Mouse (Mus musculus): ENCODE results near the gene Gtpbp1. TPM values are rescaled to one million over a fixed set of nuclear protein-coding genes. Genes with fewer than 3 reads are reported as not detected.
A peak's percentile ranks its signal among the peaks of the same experiment; 100 is the strongest.

The Gtpbp1 gene
- total RNA-seq, 4 experiments from 2014 or later = 27.2 to 43.1 (median 32.1) TPM

DNA sequence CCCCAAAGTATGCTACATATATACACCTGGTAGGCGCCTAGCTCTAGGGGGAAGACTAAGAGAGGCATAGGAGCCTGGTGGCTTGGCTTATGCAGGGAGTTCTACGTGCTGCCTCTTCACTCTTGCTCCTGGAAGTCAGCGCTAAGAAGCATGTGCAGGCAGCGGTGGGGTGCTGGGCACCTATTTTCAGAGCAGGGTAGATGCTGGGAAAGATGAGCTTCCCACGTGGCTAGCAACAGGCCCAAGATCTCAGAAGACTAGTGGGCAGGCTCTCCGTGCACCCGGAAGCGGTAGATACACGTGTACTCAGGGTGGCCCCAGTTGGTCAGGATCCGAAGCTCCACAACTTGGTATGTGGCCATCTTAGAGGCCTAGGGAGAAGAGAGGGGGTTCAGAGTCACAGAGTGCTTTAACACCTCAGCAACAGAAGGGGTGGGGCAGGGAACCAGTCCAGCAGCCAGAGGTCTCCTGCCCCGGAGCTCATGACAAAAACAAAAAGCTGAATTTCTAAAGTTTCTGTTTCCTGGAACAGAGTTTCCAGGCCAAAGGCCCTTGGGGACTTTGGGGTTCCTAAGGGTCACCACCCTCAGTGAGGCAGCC is 34.6 kb downstream of the Gtpbp1 start:
- DNase-seq = no peak

DNA sequence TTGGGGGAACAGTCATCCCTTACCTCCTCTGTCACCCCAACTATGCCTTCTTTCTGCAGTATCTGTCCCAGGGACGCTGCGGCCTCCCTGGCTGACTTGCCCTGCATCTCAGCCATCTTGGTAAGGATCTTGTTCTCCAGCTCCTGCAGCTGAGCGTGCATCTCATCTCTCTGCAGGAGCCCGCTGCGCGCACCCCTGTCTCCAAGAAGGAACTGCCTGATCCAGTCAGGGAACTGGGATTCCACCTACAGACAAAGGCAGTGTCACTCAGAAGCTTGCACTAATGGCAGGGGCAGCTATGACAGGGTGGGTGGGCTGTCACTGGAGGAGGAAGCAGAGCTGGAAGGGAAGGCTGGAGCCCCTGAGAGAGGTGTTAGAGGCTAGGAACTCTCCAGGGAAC is 37.2 kb downstream of the Gtpbp1 start:
- DNase-seq = no peak

DNA sequence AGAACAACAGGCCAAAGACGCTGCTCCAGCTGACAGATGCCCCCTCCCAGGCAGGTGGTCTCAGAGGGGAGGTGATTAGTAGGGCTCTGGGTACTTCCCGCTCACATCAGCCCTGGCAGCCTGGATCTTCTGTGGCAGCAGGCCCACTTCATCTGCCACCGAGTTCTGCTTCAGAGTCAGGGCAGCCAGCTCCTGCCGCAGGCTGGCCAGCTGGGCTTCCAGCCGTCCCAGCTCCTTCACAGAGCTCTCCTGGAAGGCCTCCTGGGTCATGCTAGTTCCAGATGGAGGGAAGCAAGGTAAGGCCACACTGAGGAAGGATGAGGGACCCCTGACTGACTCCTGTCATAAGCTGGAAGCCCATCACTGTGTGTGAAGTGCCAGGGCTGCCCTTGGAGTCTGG is 37.7 kb downstream of the Gtpbp1 start:
- no peak for DNase-seq

DNA sequence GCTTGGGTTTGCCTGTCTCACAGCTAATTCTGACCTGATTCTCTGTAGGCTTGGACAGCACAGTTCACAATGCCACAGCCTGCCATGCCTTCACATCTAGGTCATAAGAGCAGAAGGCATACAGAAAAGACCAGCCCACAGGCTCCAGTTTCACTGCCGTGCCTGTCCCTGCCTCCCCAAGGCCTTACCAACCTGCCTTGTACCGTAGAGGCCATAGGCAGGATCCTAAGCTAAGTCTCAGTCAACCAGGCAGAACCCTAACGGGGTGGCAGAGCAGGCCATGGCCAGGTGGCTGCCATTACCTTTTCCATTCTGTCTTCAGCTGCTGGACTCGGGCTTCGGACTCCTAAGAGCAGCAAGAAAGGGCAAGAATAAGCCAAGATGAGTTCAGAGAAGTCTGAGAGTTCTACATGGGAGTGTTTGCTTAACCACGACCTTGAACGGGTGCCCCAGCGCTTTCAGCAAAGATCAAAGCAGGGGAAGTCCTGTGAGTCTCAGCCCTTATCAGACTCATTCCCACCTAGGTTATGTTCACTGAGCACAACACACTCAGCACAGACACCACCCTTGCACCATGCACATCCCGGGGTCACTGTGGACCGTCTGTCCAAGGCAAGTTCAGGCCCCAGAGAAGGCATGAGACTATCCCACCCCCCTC is 38.2 kb downstream of the Gtpbp1 start:
- no peak for DNase-seq

DNA sequence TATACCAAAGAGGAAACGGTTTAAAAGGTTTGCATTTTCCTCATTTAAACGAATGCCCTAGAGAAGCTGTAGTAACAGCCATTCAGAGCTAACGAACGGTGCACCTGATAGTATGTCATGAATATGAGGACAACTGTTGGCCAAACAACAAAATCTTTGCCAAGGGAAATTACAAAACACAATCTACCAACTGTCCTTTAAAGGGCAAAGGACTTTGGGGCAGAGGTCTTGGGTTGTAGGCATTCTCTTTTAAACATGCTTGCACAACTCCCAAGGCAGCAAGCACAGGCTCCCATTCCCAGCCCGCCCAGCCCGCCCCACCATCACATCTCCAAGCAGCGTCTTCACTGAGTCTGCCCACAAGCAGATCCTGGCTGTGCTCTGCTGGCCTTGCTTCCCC is 40.9 kb downstream of the Gtpbp1 start:
- no peak for DNase-seq

DNA sequence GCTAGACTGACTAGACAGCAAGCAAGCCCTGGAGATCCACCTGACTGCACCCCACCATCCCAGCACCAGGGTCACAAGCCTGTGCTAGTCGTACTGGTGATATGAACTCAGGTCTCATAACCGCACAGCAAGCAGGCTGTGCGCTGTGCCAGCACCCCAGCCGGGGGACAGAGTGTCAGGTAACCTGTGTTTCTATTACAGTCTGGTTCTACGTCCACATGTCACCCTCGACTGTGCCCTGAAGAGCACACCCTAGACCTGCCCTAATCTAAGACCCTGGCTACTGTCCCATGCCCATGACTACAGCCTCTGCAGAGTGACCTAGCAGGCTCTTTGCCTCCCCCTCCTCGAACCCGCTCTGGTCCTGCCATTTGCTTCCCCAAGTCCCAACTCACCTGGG is 42.5 kb downstream of the Gtpbp1 start:
- DNase-seq = no peak

DNA sequence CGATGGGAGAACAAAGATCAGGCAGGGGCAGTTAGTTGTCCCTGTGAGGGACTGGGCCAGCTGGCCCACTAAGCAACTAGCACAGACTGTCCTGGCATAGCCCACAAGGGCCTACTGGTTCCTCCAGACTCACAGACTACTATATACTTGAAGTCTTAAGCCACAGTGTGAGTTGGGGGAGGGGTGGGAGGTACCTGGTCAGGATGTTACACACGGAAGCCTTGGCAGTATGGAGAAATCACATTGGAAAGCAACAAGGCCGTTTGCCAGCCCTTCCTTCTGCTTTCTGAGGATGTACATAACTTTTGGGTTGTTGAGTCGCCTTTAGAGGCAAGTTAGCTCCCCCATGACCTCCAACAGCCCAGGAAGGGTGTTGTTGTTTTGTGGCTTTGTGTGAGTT is 43.0 kb downstream of the Gtpbp1 start:
- DNase-seq = no peak

DNA sequence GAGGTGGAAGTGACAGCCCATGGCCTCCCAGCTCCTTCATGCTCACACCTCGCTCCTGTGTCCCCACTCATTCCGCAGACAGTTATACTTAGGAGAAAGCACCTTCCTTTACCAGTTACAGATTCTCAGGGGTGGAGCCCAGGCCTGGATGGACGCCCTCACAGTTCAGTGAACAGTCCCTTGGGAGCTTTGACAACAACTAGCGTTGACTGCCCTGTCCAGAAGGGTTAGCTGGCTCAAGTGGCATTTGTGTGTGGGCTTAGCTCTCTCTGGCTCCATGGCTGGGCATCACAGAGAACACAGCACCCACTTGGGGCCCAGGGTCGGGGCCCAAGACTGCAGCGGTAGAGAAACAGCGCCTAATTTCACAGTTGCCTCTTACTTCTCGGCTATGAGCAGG is 43.7 kb downstream of the Gtpbp1 start:
- DNase-seq = no peak

DNA sequence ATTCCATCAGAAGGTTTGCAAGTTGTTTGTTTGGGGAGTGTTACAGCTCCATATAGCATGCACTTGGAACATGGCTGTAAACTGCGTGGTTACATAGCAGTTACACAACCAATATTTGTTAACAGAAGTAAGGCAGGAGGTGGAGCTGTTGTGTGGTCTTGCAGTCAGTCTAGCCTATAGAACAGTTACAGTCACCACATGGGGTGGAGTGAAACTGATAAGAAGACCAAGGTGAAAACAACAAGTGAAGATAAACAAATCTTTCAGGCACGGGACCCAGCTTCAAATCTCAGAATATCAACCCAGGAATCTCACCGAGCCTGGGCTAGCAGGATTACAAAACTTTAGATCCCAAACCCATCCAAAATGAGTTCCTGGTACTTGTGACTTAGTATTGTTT is 50.1 kb downstream of the Gtpbp1 start:
- DNase-seq = no peak

DNA sequence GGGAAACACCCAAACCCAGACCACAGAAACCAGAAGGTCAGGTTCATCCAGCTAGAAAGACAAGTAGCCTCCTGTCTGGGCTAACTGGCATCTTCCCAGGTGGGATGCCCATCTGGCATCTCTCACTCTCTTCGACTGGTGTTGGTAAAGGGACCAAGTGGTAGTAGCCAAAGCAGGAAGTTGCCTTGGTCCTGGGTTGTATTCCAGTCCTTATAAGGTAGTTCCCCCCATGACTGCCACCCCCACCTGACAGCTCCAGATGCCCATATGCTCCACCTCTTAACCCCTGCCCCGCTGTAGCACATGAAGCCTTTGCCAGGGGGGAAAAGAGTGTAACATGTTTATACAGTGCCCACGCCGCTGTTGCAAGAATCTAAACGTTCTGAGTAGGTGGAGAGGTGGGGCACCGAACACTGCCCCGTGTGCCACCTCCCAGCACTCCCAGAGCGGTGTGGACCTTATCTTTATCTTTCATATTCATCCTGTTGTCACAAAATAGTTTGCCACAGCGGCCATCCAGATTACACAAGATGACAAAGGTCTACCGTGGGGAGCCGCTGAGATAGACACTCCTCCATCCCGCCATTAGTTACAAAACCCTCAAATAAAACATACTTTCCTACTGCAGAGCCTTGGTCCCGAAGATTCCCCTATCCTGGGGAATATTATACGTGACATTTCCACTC is 50.7 kb downstream of the Gtpbp1 start:
- DNase-seq = no peak

DNA sequence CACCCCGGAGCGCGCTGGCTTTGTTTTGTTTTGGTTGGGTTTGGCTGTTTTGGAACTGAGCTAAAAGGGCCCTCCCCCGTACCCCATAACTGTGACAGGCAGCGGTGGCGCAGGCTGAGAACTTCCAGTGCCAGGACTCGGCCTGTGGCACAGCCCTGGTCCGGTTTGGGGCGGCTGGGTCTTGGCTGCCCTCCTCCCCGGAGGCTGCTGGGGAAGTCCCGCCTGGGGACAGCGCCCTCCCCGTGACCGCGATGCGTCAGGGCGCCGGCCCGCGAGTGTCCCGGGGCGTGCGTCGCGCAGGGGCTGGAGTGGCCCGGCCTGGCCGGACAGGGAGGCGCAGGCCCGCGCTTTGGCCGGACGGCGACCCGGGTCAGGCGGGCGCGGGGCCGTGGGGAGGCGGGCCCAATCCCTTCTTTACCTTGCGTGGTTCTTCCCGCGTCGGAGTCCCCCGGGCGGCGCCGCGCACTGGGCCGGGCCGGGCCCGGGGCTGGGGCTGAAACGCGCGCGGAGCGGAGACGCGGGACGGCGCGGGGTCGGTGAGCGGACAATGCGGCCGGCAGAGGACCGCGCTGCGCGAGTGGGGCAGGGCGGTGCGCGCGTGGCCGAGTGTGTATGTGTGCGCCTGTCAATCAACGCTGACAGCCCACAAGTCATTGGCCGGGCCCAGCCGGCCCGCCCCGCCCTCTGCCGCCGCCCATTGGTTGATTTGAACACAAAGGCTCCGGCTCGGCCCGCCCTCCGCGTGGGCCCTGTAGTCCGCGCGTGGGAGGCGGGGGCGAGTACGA is 51.5 kb downstream of the Gtpbp1 start, which contains the start of gene Sun2:
TSS of gene Sun2 (minus strand) at position 616 of the 785 bp plus-strand sequence.
- peak; percentile 83 for DNase-seq

DNA sequence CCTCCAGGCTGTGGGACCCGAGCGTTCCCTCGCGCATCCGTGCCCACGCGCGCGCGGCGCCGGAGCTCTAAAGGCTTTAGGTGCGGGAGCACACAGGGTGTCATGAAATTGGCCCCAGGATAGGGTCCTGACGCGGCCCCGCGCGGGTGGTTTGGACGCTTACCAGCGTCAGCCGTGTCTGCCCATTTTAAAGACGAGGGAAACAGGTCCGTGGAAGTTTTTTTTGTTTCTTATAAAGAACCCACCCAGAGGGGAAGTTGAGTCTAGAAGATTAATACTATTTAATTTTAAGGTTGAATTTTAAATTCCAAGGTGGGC is 52.0 kb downstream of the Gtpbp1 start:
- DNase-seq = no peak

DNA sequence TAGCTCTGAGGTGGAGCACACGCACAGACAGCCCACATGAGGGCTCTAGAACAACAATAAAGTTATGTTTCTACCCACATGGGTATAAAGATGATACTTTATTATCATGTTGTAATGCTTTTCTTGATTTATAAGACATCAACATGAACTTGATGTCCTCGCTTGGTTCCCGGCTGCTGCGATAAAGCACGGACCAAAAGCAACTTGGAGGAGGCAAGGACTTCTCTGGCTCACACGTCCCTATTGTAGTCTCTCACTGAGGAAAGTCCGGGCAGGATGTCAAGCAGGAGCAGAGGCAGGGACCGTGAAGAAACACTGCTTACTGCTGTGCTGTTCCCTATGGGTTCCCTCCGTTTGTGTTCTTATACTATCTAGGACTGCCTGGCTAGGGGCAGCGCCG is 53.4 kb downstream of the Gtpbp1 start:
- no peak for DNase-seq

DNA sequence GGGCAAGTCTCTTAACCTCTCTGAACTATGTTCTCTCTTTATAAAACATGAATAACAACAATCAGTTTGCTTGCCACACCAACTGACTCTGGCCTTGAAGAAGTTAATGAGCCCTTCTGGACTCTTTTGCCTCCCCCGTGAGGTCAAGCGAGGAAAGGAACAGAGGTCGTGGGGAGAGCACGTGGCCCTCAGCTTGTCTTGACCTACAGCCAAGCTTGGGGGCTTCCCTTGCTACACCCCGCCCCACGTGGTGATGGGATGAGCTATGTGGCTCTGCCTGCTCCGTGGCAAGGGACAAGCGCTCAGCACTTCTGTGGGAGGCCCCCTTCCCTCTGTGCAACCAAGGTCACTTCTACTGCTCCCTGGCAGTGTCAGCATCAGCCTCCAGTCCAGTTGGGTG is 54.1 kb downstream of the Gtpbp1 start:
- no peak for DNase-seq

DNA sequence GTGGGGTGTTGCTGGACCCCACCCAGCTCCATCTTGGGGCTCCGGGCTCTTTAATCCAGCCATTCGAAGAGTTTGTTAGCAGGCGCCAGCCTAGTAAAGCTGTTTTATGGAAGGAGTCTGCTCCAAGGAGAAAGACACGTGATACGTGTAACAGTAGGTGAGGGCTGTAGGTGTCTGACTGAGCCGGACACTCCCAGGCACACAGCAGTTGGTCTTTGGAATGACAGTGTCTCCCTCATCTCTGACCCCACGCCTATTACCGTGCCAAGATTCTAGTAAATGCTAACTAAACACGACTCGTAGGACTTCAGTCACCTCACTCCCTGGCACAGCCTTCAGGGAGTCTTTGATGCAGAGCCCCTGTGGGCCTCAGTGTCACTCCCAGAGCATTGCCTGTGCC is 54.7 kb downstream of the Gtpbp1 start:
- DNase-seq = no peak

DNA sequence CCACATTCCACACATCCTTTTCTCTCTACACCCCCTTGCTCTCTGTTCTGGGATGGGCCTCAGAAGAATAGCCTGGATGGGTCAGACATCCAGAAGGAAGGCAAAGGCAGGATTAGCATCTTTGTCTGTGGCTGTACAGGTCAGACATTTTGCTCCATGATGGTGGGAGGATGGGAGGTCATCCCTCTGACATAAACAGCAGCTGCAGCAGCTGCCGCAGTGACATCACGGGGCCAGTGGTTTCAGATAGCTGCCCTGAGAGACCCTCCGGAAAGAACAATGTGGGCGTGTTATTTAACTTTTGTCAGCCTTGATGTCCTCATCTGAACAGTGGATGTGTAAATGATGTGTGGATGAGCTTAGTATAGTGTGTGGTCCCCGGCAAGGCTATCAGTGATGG is 55.2 kb downstream of the Gtpbp1 start:
- DNase-seq = no peak

DNA sequence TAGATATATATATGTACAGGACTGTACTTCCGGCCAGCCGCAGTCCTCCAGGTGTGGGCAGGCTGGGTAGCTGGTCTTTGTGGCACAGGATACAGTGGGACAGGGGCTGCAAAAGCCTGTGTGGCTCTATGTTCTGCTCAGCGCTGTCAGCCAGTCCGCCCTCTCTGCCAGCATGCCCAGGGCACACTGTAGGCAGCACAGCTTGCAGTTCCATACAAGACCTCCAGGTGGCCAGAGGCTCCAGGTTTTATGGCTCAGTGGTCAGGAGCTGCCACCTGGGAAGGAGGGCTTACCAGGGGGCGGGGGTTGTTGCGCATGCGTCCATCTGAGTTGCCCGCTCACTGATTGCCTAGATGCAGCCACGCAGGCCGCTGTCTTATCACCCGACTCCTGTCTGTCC is 57.4 kb downstream of the Gtpbp1 start:
- no peak for DNase-seq

DNA sequence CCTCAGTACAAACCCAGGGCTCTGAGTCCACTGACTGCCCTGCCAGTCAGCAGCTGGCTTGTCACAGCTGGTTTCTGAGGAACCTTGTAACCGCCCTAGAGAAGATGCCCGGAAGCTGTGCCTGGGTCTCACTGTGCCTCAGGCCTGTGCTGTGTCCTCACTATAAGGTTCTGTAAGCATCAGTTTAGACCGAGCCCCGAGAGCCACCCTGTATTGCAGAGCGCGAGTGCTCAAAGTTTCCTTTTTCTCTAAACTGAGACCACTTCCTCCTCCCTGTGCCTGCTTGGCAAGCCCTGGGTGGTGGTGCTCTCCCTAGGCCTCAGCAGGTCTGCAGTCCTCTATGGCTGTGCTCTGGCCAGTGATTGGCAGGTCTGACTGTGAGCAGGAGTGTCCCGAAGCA is 58.5 kb downstream of the Gtpbp1 start:
- DNase-seq = no peak

DNA sequence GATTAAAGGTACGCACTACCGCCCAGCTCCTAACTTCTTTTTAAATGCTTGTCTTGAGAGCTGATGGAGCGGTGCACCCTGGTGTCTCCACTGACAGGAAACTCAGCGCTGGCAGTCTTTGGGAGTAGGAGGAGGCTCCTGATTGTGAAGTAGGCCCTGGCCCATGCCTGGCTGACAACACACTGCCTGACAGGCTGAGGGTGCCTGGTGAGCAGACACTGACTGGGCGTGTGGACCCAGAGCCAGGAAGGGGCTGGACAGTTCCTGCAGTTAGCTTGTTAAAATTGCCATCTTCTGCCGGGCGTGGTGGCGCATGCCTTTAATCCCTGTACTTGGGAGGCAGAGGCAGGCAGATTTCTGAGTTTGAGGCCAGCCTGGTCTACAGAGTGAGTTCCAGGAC is 59.6 kb downstream of the Gtpbp1 start:
- no peak for DNase-seq

DNA sequence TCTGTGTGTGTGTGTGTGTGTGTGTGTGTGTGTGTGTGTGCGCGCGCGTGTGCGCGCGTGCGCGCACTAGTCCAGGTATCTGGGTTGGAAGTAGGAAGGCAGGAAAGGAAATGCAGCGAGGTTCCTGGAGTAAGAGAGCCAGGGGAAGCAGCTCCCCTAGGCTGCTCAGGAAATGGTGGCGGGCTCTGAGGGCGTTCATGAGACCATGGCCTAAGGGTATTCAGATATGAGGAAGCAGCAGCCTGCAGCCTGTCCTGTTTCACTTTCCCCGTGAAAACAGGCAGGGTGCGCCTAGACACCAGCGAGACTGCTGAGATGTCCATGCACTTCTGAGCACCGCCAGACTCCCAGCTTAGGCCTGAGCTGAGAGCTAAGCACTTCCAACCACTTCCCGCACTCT is 61.1 kb downstream of the Gtpbp1 start:
- no peak for DNase-seq

DNA sequence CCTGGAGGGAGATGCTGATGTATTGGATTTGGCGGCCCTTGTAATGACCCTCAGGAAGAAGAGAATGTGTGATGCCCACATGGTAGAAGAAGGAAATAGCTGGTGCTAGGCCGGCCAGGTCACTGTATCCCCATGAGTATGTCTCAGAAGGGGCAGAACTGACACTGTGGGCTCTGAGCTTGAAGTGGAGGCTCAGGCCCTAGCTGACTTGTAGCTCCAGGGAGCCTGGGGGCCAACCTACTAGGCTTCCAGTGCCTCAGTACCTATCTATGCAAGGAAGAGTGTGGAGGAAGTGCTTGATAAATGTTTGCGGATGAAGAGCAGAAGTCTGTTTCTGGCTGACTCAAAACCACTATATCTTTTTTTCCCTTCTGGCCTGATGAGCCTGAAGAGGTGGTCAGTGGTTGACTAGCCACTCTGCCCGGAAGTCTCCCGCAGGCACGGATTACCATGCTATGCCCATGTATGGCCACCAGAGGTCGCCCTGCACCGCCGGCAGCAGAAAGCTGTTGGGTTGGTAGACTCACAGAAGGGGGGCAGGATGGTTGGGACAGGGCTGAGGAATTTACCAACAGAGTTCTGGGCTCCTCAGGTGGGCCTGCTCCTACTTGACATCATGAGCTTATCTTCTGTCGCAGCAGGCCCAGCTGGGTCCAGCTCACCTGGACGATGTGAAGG is 62.2 kb downstream of the Gtpbp1 start:
- DNase-seq = no peak

DNA sequence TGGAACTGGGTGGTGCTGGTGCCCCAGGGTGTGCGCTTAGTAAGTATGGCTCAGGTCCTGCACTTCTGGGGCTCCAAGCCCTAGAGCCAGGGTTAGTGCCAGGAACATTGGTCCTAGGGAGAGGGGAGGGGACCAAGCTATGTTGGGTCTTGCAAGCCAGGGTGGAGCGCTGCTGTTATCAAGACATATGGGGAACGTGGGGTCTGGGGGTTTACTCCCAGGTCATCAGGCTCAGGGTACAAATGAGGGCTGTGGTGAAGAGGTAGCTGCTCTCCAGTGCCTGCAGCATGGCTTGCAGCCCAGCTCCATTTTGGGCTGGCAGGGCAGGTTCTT is 62.7 kb downstream of the Gtpbp1 start:
- no peak for DNase-seq

DNA sequence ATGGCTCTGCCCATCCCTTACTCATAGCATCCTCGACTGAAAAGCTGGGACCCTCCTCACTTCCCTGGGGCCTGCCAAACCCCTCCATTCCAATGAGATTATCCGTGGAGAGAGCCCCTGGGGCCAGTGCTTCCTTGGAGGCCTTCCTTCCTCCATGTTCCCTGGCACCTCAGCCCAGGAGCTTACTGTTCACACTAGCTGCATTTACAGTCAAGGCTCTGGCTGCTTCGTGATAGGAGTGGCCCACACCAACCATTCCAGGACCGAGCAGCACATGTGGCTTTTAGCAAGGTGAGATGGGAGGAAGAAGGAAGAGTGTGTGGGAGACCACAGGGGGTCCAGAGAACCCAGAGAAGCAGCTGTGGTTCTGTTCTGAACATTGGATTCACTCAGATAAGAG is 63.2 kb downstream of the Gtpbp1 start:
- DNase-seq = no peak

All from adrenal gland, adult 8-10 months (tissue).